Mouse (Mus musculus) Patski (cell line): ENCODE data around the gene Lama4. TPM values are rescaled to one million over a fixed set of nuclear protein-coding genes. Genes with fewer than 3 reads are reported as not detected.

Source experiments
- ATAC-seq: fragments of 100-300 bp; one replicate; pipeline ENCODE4 v1.8.0; 2021
- CTCF ChIA-PET: fragments of 350-600 bp; sonication (Branson Sonifier 250); formaldehyde crosslinking; loops from one replicate; lab custom pipeline; 2022; ENCODE audit warnings: inconsistent platforms; lab: Charles Lee
- POLR2A ChIA-PET: fragments of 350-600 bp; sonication (Branson Sonifier 250); formaldehyde crosslinking; loops from one replicate; lab custom pipeline; 2022; ENCODE audit warnings: antibody characterized with exemption, inconsistent platforms; lab: Charles Lee
- DNase-seq: peaks from one replicate; pipeline ENCODE4 v3.0.0-alpha.2; 2011; ENCODE audit warnings: low read depth, low spot score
- H3K27me3 ChIP-seq: fragments of 371-371 bp; one replicate; pipeline ENCODE4 v1.5.1; 2021
- CTCF ChIP-seq: fragments of 100-300 bp; IDR thresholded peaks from one replicate; pipeline ENCODE4 v1.5.1; 2021
- in situ Hi-C: fragments of 300-500 bp; cut with MboI; formaldehyde crosslinking; loops from 3 replicates; pipeline ENCODE4 v1.11.1; 2018; ENCODE audit warnings: low pct_unique_long_range_greater_than_20kb, mixed read lengths
- polyA plus RNA-seq: library from polyadenylated mRNA; unstranded; gene quantifications from one replicate; pipeline ENCODE4 v1.2.3, GENCODE M21; 2021

Lama4 gene
- polyA plus RNA-seq, 1 experiment from 2014 or later, result 0.03 TPM

GRCm38 (mm10) chr10:38969975-38970374, 4.7 kb downstream of the Lama4 start:
- no peak for ATAC-seq

GRCm38 (mm10) chr10:38972221-38972946, 7.1 kb downstream of the Lama4 start:
- ChIA-PET POLR2A (no interaction called here), CTCF (no interaction called here)
- in situ Hi-C loops, result no loop called here
- no peaks in the 10 kb centered on the region for H3K27me3 ChIP-seq
- DNase-seq (no peak), ATAC-seq (no peak)
- no peak for TF ChIP-seq CTCF

More at GRCm38 (mm10) chr10:38969975-38970374, 4.7 kb downstream of the Lama4 start:
- in situ Hi-C loops, result no loop called here
- ChIA-PET POLR2A (no interaction called here), CTCF (interaction anchor here (1.5 kb wide), 1 partner anchor 8 kb away, joined by 4 read pairs; no protein-coding TSS in a partner anchor)
- no peaks in the 10 kb centered on the region for H3K27me3 ChIP-seq
- no peak for DNase-seq
- TF ChIP-seq CTCF, result no peak

GRCm38 (mm10) chr10:38973016-38973415, 7.7 kb downstream of the Lama4 start:
- in situ Hi-C loops, result no loop called here
- POLR2A ChIA-PET, result no interaction called here
- CTCF ChIA-PET, result no interaction called here
- no peak for ATAC-seq
- no peak for DNase-seq
- no peaks in the 10 kb centered on the region for H3K27me3 ChIP-seq
- no peak for TF ChIP-seq CTCF

- CTCF ChIA-PET, result interaction anchor here (0.6 to 1.6 kb wide), 6 partner anchors 8 to 34 kb away, joined by 3 to 4 read pairs (median 3); no protein-coding TSS in a partner anchor
- POLR2A ChIA-PET, result interaction anchor here (0.6 to 0.9 kb wide), 2 partner anchors 15 to 85 kb away, joined by 3 to 4 read pairs; no protein-coding TSS in a partner anchor
- no peak for TF ChIP-seq CTCF
- no peak for DNase-seq
- ATAC-seq, result no peak
- H3K27me3 ChIP-seq, result no peaks in the 10 kb centered on the region
- in situ Hi-C loops, result no loop called here
These were observed 12.9 kb downstream of the Lama4 start for GRCm38 (mm10) chr10:38978195-38978594.

GRCm38 (mm10) chr10:38979699-38980098, 14.4 kb downstream of the Lama4 start:
- ChIA-PET POLR2A (no interaction called here), CTCF (interaction anchor here (1.1 kb wide), 1 partner anchor 13 kb away, joined by 3 read pairs; no protein-coding TSS in a partner anchor)
- no peaks in the 10 kb centered on the region for H3K27me3 ChIP-seq
- ATAC-seq (no peak), DNase-seq (no peak)
- in situ Hi-C loops, result no loop called here
- TF ChIP-seq CTCF, result no peak

GRCm38 (mm10) chr10:38980980-38981379, 15.7 kb downstream of the Lama4 start:
- ChIA-PET CTCF (no interaction called here), POLR2A (no interaction called here)
- in situ Hi-C loops, result no loop called here
- no peaks in the 10 kb centered on the region for H3K27me3 ChIP-seq
- DNase-seq (no peak), ATAC-seq (no peak)
- no peak for TF ChIP-seq CTCF

GRCm38 (mm10) chr10:38984358-38985075, 19.2 kb downstream of the Lama4 start:
- POLR2A ChIA-PET, result interaction anchor here (0.6 to 1.1 kb wide), 2 partner anchors 10 to 975 kb away, joined by 3 to 4 read pairs; no protein-coding TSS in a partner anchor
- ATAC-seq (no peak), DNase-seq (no peak)
- H3K27me3 ChIP-seq, result no peaks in the 10 kb centered on the region
- CTCF ChIA-PET, result no interaction called here
- TF ChIP-seq CTCF, result no peak
- in situ Hi-C loops, result no loop called here

GRCm38 (mm10) chr10:38986053-38986452, 20.7 kb downstream of the Lama4 start:
- POLR2A ChIA-PET, result no interaction called here

GRCm38 (mm10) chr10:38992827-38993226, 27.5 kb downstream of the Lama4 start:
- no peak for TF ChIP-seq CTCF
- ChIA-PET CTCF (no interaction called here), POLR2A (interaction anchor here (0.7 to 1.4 kb wide), 2 partner anchors 15 to 67 kb away, joined by 3 read pairs; no protein-coding TSS in a partner anchor)
- no peak for DNase-seq
- in situ Hi-C loops, result no loop called here
- no peak for ATAC-seq
- H3K27me3 ChIP-seq, result no peaks in the 10 kb centered on the region

More at GRCm38 (mm10) chr10:38986053-38986452, 20.7 kb downstream of the Lama4 start:
- ATAC-seq, result no peak
- CTCF ChIA-PET, result interaction anchor here (0.9 kb wide), 1 partner anchor 36 kb away, joined by 3 read pairs; no protein-coding TSS in a partner anchor
- no peak for DNase-seq
- in situ Hi-C loops, result no loop called here
- no peak for TF ChIP-seq CTCF
- no peaks in the 10 kb centered on the region for H3K27me3 ChIP-seq

- ChIA-PET CTCF (interaction anchor here (0.6 to 1.3 kb wide), 5 partner anchors 28 to 460 kb away, joined by 3 read pairs; no protein-coding TSS in a partner anchor), POLR2A (interaction anchor here (0.6 to 1.5 kb wide), 7 partner anchors 9 to 118 kb away, joined by 3 to 5 read pairs (median 3); no protein-coding TSS in a partner anchor)
- peak; percentile 44 for DNase-seq
- H3K27me3 ChIP-seq, result no peaks in the 10 kb centered on the region
- TF ChIP-seq CTCF, result no peak
- ATAC-seq, result peak; percentile 70
- in situ Hi-C loops, result no loop called here
These were observed 28.5 kb downstream of the Lama4 start for GRCm38 (mm10) chr10:38993632-38994424.
